Mouse (Mus musculus): ENCODE measurements around the gene Olfr1202. TPM values are rescaled to one million over a fixed set of nuclear protein-coding genes. Genes with fewer than 3 reads are reported as not detected.

The Olfr1202 gene
- polyA plus RNA-seq, 1 experiment from 2014 or later: not detected

Other genes starting within 250 kb of the Olfr1202 start
- not detected in 2 replicates for gene Olfr1189, start 228.0 kb upstream of the Olfr1202 start, polyA plus RNA-seq (2014; fragmentation: Nextera tagmentation; extraction: Ambion mirVana)
- gene Olfr1191-ps1, start 174.0 kb upstream of the Olfr1202 start, polyA plus RNA-seq (2014; fragmentation: Nextera tagmentation; extraction: Ambion mirVana): not detected in 2 replicates
- gene Olfr1192-ps1, start 166.0 kb upstream of the Olfr1202 start, polyA plus RNA-seq (2014; fragmentation: Nextera tagmentation; extraction: Ambion mirVana): not detected in 2 replicates
- gene Olfr1193, start 138.9 kb upstream of the Olfr1202 start, polyA plus RNA-seq (2014; fragmentation: Nextera tagmentation; extraction: Ambion mirVana): not detected in 2 replicates
- gene Olfr1195, start 125.3 kb upstream of the Olfr1202 start, polyA plus RNA-seq (2014; fragmentation: Nextera tagmentation; extraction: Ambion mirVana): not detected in 2 replicates
- not detected in 2 replicates for gene Olfr1196, start 109.9 kb upstream of the Olfr1202 start, polyA plus RNA-seq (2014; fragmentation: Nextera tagmentation; extraction: Ambion mirVana)
- gene Olfr1197, start 82.1 kb upstream of the Olfr1202 start, polyA plus RNA-seq (2014; fragmentation: Nextera tagmentation; extraction: Ambion mirVana): not detected in 2 replicates
- gene Olfr1198, start 63.1 kb upstream of the Olfr1202 start, polyA plus RNA-seq (2014; fragmentation: Nextera tagmentation; extraction: Ambion mirVana): not detected in 2 replicates
- not detected in 2 replicates for gene Olfr1199, start 54.0 kb upstream of the Olfr1202 start, polyA plus RNA-seq (2014; fragmentation: Nextera tagmentation; extraction: Ambion mirVana)
- gene Olfr1200, start 44.0 kb upstream of the Olfr1202 start, polyA plus RNA-seq (2014; fragmentation: Nextera tagmentation; extraction: Ambion mirVana): not detected in 2 replicates
- gene Olfr1201, start 21.5 kb upstream of the Olfr1202 start, polyA plus RNA-seq (2014; fragmentation: Nextera tagmentation; extraction: Ambion mirVana): not detected in 2 replicates
- not detected in 2 replicates for gene Olfr1205, start 15.2 kb downstream of the Olfr1202 start, polyA plus RNA-seq (2014; fragmentation: Nextera tagmentation; extraction: Ambion mirVana)
- not detected in 2 replicates for gene Olfr1204, start 34.8 kb downstream of the Olfr1202 start, polyA plus RNA-seq (2014; fragmentation: Nextera tagmentation; extraction: Ambion mirVana)
- not detected in 2 replicates for gene Olfr1206, start 48.7 kb downstream of the Olfr1202 start, polyA plus RNA-seq (2014; fragmentation: Nextera tagmentation; extraction: Ambion mirVana)
- not detected in 2 replicates for gene Olfr1208, start 87.8 kb downstream of the Olfr1202 start, polyA plus RNA-seq (2014; fragmentation: Nextera tagmentation; extraction: Ambion mirVana)
- gene Olfr1209, start 100.7 kb downstream of the Olfr1202 start, polyA plus RNA-seq (2014; fragmentation: Nextera tagmentation; extraction: Ambion mirVana): not detected in 2 replicates
- not detected in 2 replicates for gene Olfr1211, start 123.6 kb downstream of the Olfr1202 start, polyA plus RNA-seq (2014; fragmentation: Nextera tagmentation; extraction: Ambion mirVana)
- gene Olfr1212, start 139.5 kb downstream of the Olfr1202 start, polyA plus RNA-seq (2014; fragmentation: Nextera tagmentation; extraction: Ambion mirVana): not detected in 2 replicates
- not detected in 2 replicates for gene Gm13762, start 165.8 kb downstream of the Olfr1202 start, polyA plus RNA-seq (2014; fragmentation: Nextera tagmentation; extraction: Ambion mirVana)
- not detected in 2 replicates for gene Olfr1214, start 178.2 kb downstream of the Olfr1202 start, polyA plus RNA-seq (2014; fragmentation: Nextera tagmentation; extraction: Ambion mirVana)
- gene Olfr1215, start 192.5 kb downstream of the Olfr1202 start, polyA plus RNA-seq (2014; fragmentation: Nextera tagmentation; extraction: Ambion mirVana): not detected in 2 replicates
- not detected in 2 replicates for gene Olfr1216, start 203.8 kb downstream of the Olfr1202 start, polyA plus RNA-seq (2014; fragmentation: Nextera tagmentation; extraction: Ambion mirVana)
- gene Olfr1217, start 217.6 kb downstream of the Olfr1202 start, polyA plus RNA-seq (2014; fragmentation: Nextera tagmentation; extraction: Ambion mirVana): not detected in 2 replicates
- gene Olfr1218, start 246.7 kb downstream of the Olfr1202 start, polyA plus RNA-seq (2014; fragmentation: Nextera tagmentation; extraction: Ambion mirVana): not detected in 2 replicates

Measured in embryonic facial prominence, embryonic 11.5 days (tissue).